Mouse (Mus musculus): ENCODE measurements around the gene Ppp1r14b. TPM values are rescaled to one million over a fixed set of nuclear protein-coding genes. Genes with fewer than 3 reads are reported as not detected.

The Ppp1r14b gene
- polyA plus RNA-seq, 1 experiment from 2014 or later = 224 TPM

DNA sequence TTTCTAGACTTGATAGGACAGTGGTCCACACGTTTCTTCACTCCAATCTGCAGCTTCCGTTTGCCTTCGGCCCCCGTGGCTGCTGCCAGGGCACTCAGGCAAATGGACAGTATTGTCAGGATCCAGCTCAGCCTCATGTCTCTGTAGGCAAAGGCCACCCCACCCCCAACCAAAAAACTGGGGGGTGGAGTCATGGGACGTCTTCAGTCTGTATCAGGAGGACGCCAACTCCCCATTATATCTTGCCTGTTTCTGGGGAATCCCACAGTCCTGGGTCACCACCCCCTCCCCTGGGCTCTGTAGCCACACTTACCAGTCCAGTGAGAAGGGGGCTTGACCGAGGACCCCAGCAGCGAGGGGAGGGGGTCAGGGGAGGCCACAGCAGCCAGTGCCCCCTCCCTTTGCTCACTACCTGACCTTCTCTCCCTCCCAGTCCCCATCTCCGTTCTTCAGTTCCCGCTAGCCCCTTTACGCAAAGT is 4.3 kb downstream of the Ppp1r14b start:
- Histone ChIP-seq H3K9ac (peak overlapping the region; percentile 76), H3K27ac (replicated peaks) (peak overlapping the region; percentile 81), H3K27me3 (no peaks in the 10 kb centered on the region), H3K4me3 (replicated peaks) (peak overlapping the region; percentile 71), H3K4me1 (peaks cover 53% of the 10 kb centered on the region), H3K9me3 (replicated peaks) (no peaks in the 10 kb centered on the region), H3K4me2 (replicated peaks) (peak overlapping the region; percentile 87), H3K36me3 (peaks cover 25% of the 10 kb centered on the region)
- ATAC-seq (ENCODE audit: insufficient number of reproducible peaks, low FRiP score, low TSS enrichment, low read depth) = no peak
- 10% methylated on average over 11 of the region's 11 CpGs for WGBS

DNA sequence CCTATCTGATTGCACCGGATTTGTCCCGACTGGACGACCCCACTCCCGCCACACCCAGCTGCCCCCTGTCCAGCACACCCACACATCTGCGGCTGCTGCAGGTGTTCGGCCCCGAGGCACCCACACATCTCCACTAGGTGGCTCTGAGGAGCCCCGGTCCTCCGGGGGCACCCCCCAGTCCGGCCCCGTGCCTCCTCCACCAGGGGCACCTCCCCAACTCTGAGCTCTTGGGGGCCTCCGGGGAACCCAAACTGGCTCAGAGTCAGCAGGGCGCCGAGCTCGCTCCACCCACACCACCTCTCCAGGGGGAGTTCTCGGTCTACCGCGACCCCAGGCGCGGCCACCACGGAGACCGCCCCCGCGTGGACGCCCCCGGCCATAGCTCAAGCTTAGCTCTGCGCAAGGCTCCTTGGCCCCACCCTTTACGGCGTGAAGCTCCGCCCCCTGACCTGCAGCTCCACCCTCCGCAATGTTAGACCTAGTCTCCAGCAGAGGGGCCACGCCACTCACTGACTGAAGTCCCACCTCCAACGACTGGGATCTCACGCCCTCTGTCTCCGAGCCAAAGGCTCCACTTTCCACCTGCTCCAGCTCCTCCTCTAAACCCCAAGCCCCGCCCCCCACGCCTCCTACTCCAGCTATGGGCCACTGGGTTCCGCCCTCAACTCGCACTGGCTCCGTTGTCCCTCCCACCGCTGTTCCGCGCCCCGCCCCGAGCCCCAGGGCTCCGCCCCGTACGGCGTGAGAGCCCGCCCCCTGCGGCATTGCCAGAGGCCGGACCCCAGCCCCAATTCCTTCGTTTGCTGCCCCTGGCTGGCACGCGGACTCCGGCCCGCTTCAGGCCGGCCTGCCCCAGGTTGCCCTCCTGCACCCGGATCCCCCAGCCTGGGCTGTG is 5.0 kb downstream of the Ppp1r14b start:
- Histone ChIP-seq H3K27me3 (no peaks in the 10 kb centered on the region), H3K27ac (replicated peaks) (peak overlapping the region; percentile 96), H3K9me3 (replicated peaks) (no peaks in the 10 kb centered on the region), H3K36me3 (peaks cover 30% of the 10 kb centered on the region), H3K4me3 (replicated peaks) (peak overlapping the region; percentile 71), H3K9ac (peak overlapping the region; percentile 76), H3K4me1 (peaks cover 52% of the 10 kb centered on the region), H3K4me2 (replicated peaks) (peak overlapping the region; percentile 87)
- under 1% methylated on average over 59 of the region's 59 CpGs for WGBS
- peak; percentile 93 for ATAC-seq (ENCODE audit: insufficient number of reproducible peaks, low FRiP score, low TSS enrichment, low read depth)

DNA sequence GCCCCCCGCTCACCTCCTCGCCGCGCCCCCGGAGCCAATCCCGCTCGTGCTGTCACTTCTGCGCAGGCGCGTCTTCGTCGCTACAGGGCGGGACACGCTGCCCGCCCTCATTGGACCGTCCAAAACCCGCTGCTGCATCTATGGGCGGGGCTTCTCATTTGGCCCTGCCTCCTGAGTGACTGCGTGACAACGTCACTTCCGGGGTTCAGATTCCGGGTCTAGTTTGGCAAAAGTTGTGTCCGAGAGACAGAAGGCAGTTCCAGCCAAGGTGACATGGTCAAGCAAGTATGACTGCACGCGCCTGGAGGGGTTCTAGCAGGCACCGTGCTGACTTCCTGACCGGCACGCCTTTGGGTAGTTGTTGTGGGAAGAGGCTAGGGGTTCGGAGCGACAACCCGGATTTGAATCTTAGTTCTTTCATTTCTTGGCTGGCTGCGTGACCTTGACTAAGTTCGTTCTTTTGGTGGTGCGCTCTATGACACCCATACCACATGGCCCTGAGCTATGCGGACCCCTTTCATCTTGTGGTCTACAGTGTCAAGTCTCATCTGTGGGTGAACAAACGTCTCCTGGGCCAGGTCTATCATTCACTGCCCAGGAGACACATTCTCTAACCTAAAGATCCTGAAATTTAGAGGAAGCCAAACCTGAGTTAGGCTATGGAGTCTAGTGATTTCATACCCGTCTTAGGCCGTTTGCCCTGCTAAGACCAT is 5.8 kb downstream of the Ppp1r14b start, which contains the start of gene Fkbp2:
Fkbp2 (minus strand) TSS at position 121 of the 713 bp plus-strand sequence.
- H3K27me3 ChIP-seq = no peaks in the 10 kb centered on the region
- H3K4me2 ChIP-seq (replicated peaks) = peak within 1 kb of the TSS; percentile 87
- H3K4me1 ChIP-seq = peaks cover 50% of the 10 kb centered on the region
- H3K27ac ChIP-seq (replicated peaks) = peak within 1 kb of the TSS; percentile 96
- under 1% methylated on average over 38 of the region's 38 CpGs for WGBS
- peak; percentile 90 for ATAC-seq (ENCODE audit: insufficient number of reproducible peaks, low FRiP score, low TSS enrichment, low read depth)
- peak within 1 kb of the TSS; percentile 71 for H3K4me3 ChIP-seq (replicated peaks)
- H3K36me3 ChIP-seq = peaks cover 38% of the 10 kb centered on the region
- H3K9me3 ChIP-seq (replicated peaks) = no peaks in the 10 kb centered on the region
- H3K9ac ChIP-seq = peak within 1 kb of the TSS; percentile 76

DNA sequence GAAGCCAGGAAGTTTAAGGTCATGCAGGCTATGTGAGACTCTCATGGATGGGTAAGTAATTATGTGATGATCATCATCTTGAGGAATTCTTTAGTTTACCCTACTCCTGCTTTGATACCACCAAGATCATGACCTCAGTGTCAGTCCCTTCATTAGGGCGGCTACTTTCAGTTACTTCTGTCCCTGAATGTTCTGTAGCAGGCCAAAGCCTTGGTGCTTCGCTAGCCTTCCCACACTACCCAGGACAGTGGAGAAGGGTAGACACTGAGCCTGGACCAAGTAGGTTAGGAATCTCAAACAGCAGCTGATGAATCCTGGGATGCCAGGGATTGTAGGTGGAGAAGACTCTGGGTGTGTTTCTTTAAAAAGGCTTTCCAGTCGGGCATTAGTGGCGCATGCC is 6.7 kb downstream of the Ppp1r14b start:
- 87% methylated on average over 4 of the region's 4 CpGs for WGBS
- H3K4me3 ChIP-seq (replicated peaks) = peak overlapping the region; percentile 71
- H3K36me3 ChIP-seq = peaks cover 40% of the 10 kb centered on the region
- no peak overlapping the region for H3K4me2 ChIP-seq (replicated peaks)
- H3K9me3 ChIP-seq (replicated peaks) = no peaks in the 10 kb centered on the region
- no peaks in the 10 kb centered on the region for H3K27me3 ChIP-seq
- H3K27ac ChIP-seq (replicated peaks) = no peak overlapping the region
- no peak for ATAC-seq (ENCODE audit: insufficient number of reproducible peaks, low FRiP score, low TSS enrichment, low read depth)
- no peak overlapping the region for H3K9ac ChIP-seq
- peaks cover 49% of the 10 kb centered on the region for H3K4me1 ChIP-seq

DNA sequence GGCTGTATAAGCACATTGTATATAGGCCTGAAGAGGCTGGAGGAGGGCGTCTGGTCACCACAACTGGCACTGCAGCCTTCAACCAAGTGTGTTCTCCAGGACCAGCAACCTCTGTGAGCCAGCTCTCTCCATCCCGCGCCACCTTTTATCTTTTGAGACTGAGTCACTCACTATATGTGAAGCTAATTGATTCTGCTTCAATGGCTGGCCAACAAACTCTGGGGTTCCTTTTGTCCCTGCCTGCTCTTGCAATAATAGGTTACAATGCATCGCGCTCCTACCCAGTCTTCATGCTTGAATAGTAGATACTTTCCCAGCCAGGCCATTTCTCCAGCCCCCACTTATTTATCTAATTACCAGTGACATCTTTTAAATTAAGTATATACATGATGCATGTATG is 8.9 kb downstream of the Ppp1r14b start:
- 91% methylated on average over 5 of the region's 5 CpGs for WGBS

DNA sequence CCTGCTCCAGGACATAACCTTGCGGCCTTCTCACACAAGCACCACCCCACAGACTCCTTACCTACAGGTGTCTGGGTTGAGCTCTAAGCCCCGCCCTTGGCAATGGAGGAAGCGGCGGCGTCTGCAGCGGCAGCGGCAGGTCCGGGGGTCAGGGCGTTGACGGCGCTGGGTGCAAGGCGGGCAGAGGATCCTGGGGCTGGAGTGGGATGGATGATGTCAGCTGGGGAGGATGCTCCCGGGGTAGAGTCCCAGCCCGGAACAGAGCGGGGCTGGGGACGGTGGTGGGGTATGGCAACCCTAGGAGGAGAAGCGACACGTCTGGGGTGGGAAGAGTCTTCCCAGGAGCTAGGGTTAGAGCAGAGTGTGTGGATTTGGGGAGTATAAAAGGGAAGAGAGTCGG is 10.5 kb downstream of the Ppp1r14b start:
- Histone ChIP-seq H3K4me3 (replicated peaks) (no peak overlapping the region), H3K9ac (no peak overlapping the region), H3K36me3 (peaks cover 32% of the 10 kb centered on the region), H3K9me3 (replicated peaks) (no peaks in the 10 kb centered on the region), H3K4me1 (peaks cover 29% of the 10 kb centered on the region), H3K4me2 (replicated peaks) (no peak overlapping the region), H3K27me3 (no peaks in the 10 kb centered on the region), H3K27ac (replicated peaks) (no peak overlapping the region)
- ATAC-seq (ENCODE audit: insufficient number of reproducible peaks, low FRiP score, low TSS enrichment, low read depth) = no peak
- WGBS = 85% methylated on average over 19 of the region's 19 CpGs

More for the DNA sequence above, 8.9 kb downstream of the Ppp1r14b start:
- peaks cover 40% of the 10 kb centered on the region for H3K4me1 ChIP-seq
- H3K4me2 ChIP-seq (replicated peaks) = no peak overlapping the region
- H3K27me3 ChIP-seq = no peaks in the 10 kb centered on the region
- H3K9me3 ChIP-seq (replicated peaks) = no peaks in the 10 kb centered on the region
- peaks cover 32% of the 10 kb centered on the region for H3K36me3 ChIP-seq
- no peak for ATAC-seq (ENCODE audit: insufficient number of reproducible peaks, low FRiP score, low TSS enrichment, low read depth)
- H3K27ac ChIP-seq (replicated peaks) = no peak overlapping the region
- no peak overlapping the region for H3K9ac ChIP-seq
- H3K4me3 ChIP-seq (replicated peaks) = no peak overlapping the region

DNA sequence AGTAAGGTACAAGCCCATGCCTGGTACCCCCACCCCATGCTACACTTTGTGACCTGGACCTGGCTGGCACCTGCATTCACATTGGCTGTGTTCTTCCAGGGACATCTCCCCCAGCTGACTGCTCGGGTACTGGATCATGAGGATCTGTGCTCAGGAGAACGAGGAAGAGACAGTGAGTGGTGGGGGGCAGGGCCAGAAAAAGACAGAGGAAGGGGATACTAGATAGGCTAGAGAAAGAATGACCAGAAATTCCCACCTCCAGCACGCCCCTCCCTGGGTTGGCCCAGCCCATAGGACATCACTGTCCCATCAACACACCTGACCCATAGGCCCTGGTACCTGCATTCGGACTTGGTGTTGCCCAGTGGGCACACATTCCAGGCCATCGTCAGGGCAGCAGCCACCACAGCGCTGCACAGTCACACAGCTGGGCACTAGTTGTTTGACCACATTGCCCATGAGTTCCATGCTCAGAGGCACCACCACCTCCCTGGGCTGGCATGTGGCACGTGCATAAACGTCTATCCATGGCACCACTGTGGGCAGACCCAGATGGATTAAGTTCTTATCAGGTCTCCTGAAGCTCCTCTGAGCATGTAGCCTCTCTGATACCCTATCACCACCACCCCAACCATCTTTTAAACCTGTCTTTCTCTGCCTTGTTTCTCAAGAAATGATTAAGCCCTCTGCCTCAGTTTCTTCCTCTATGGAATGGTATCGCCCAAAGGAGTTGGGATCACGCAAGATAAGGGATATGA is 11.4 kb downstream of the Ppp1r14b start:
- ATAC-seq (ENCODE audit: insufficient number of reproducible peaks, low FRiP score, low TSS enrichment, low read depth) = no peak
- H3K27ac ChIP-seq (replicated peaks) = no peak overlapping the region
- H3K9ac ChIP-seq = peak overlapping the region; percentile 90; the same call in 1 of the 2 replicates
- H3K4me3 ChIP-seq (replicated peaks) = peak overlapping the region; percentile 86
- H3K9me3 ChIP-seq (replicated peaks) = no peaks in the 10 kb centered on the region
- H3K4me2 ChIP-seq (replicated peaks) = peak overlapping the region; percentile 85
- H3K36me3 ChIP-seq = peaks cover 32% of the 10 kb centered on the region
- WGBS = 82% methylated on average over 10 of the region's 10 CpGs
- H3K4me1 ChIP-seq = peaks cover 30% of the 10 kb centered on the region
- H3K27me3 ChIP-seq = no peaks in the 10 kb centered on the region

DNA sequence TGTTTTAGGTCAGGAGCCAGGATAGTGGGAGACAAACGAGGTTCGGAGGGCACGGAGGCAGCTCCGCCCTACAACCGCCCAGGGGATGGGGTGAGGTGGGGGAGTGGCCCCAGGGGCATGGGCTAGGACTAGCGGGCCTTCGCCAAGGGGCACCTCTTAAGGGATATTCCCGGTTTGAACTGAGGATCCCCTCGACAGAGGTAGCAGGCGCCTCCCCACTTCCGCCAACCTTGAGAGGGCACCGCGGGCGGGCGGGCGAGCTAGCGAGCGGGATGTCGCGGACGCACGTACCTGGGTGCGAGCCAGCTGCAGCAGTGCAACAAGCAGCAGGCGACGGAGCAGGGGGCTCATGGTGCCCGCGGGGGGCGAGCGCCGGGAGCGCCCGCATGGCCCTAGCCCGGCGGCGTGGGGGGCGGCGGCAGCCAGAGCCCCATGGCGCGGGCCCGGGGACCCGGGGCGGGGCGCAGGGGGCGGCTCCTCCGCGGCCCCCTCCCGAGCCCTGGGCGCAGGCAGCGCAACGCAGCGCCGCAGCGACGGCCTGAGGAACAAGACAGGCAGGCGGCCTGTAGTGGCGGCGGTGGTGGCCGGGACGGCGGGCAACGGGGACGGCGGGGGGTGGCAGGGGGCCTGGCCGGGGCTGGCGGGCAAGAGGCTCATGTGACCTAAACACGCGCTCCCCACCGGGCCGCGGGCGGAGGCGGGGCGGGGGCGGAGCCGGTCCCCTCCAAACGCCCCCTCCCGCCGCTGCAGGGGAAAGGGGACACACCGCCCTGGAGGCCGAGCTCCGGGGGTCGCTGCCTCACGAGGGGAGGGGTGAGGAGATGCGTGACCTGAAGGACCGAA is 12.5 kb downstream of the Ppp1r14b start, which contains the start of gene Vegfb:
Vegfb (minus strand) TSS at position 591 of the 843 bp plus-strand sequence.
- peaks cover 29% of the 10 kb centered on the region for H3K36me3 ChIP-seq
- peak within 1 kb of the TSS; percentile 90 for H3K9ac ChIP-seq
- ATAC-seq (ENCODE audit: insufficient number of reproducible peaks, low FRiP score, low TSS enrichment, low read depth) = peak; percentile 69
- no peaks in the 10 kb centered on the region for H3K9me3 ChIP-seq (replicated peaks)
- H3K4me2 ChIP-seq (replicated peaks) = peak within 1 kb of the TSS; percentile 85
- H3K4me1 ChIP-seq = peaks cover 35% of the 10 kb centered on the region
- H3K4me3 ChIP-seq (replicated peaks) = peak within 1 kb of the TSS; percentile 86
- H3K27me3 ChIP-seq = no peaks in the 10 kb centered on the region
- H3K27ac ChIP-seq (replicated peaks) = peak within 1 kb of the TSS; percentile 90
- under 1% methylated on average over 74 of the region's 85 CpGs for WGBS

DNA sequence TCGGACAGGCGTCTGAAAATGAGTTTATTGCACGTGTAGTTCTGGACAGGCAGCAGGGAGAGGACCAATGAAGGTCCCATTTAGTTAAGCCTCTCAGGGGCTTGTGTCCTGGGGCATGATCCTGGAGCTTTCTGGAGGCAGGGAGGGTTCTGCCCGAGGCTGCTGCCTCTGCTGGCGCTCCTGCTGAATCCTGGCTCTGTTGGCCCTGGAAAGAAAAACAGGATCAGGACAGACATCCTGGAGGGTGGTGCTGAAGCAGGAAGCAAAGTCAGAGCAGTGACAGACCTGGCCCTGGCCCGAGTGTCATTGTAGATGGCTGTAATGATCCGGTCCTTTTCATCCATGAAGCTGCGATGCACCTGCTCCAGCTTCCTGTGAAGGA is 13.1 kb downstream of the Ppp1r14b start:
- Histone ChIP-seq H3K9ac (peak overlapping the region; percentile 90), H3K36me3 (peaks cover 22% of the 10 kb centered on the region), H3K4me2 (replicated peaks) (peak overlapping the region; percentile 85), H3K4me1 (peaks cover 37% of the 10 kb centered on the region), H3K4me3 (replicated peaks) (peak overlapping the region; percentile 86), H3K9me3 (replicated peaks) (no peaks in the 10 kb centered on the region), H3K27ac (replicated peaks) (peak overlapping the region; percentile 90), H3K27me3 (no peaks in the 10 kb centered on the region)
- 2% methylated on average over 8 of the region's 8 CpGs for WGBS
- no peak for ATAC-seq (ENCODE audit: insufficient number of reproducible peaks, low FRiP score, low TSS enrichment, low read depth)

DNA sequence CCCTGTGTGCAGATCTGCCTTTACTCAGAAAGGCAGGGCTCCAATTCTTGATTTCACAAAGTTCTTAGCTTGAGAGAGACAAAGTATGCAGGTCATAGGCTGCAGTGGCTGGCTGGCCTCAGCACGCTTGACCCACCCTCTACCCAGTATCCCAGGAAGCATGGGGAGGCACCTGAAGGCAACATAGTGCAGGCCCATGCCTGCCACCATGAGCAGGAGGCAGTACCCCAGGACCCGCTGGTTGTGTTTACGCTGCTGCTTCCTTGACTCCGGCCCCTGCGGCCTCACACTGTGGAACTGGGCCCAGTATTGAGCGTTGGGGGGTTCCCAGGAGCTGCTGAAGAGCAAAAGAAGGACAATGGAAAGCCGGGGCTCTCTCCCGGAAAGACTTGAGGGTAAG is 14.5 kb downstream of the Ppp1r14b start:
- no peak overlapping the region for H3K27ac ChIP-seq (replicated peaks)
- ATAC-seq (ENCODE audit: insufficient number of reproducible peaks, low FRiP score, low TSS enrichment, low read depth) = no peak
- 89% methylated on average over 8 of the region's 8 CpGs for WGBS
- no peak overlapping the region for H3K4me2 ChIP-seq (replicated peaks)
- no peaks in the 10 kb centered on the region for H3K27me3 ChIP-seq
- H3K4me3 ChIP-seq (replicated peaks) = no peak overlapping the region
- H3K36me3 ChIP-seq = peaks cover 12% of the 10 kb centered on the region
- no peaks in the 10 kb centered on the region for H3K9me3 ChIP-seq (replicated peaks)
- peaks cover 41% of the 10 kb centered on the region for H3K4me1 ChIP-seq
- H3K9ac ChIP-seq = no peak overlapping the region
